ENCODE assay signal across 19 mouse cellular contexts in the genomic region with DNA sequence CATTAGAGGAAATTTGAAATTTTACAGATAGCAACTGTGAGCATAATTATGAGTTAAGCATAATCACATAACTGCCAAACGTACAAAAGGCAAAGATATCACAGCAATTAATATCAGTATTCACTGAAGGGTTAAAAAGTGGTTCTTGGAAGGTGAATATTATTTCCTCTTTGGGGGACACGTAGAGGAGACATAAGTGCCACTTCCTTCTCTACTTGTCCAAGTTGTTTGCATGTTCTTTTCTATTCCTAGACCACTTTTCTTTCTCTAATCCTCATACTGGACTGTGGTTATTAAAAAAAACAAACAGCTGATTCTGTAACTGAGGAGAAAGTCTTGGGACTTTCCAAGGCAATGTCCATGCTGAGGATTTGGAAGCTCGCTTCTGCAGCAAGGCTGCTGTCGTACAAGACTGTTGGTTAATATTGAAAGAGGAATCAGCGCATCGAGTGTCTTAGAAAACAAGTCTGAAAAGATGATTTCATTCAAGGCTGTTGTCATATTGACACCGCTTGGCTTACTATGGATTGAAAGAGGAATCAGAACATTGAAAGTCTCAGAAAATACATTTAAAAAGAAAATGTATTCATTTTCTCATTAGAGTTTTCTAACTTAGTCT.
"Had no signal": no experiment of that assay in that cellular context is flagged by ENCODE, and none has a peak within 500 bp of the region (broad histone marks: within the 10 kb centered on the region; RNA-seq: fewer than 3 reads in every experiment).

No protein-coding gene starts in this region.

- H3K27me3 ChIP-seq: kidney, embryonic 15.5 days; limb, embryonic 13.5 days; megakaryocyte, embryonic 14.5 days had no signal

- H3K4me2 ChIP-seq: kidney, embryonic 15.5 days; limb, embryonic 13.5 days; lung, embryonic 14.5 days had no signal

- H3K36me3 ChIP-seq: kidney, embryonic 15.5 days; limb, embryonic 10.5 days; limb, embryonic 13.5 days; midbrain, embryonic 10.5 days had no signal

- H3K9me3 ChIP-seq: kidney, embryonic 15.5 days; limb, embryonic 10.5 days; limb, embryonic 13.5 days; megakaryocyte, embryonic 14.5 days; midbrain, embryonic 10.5 days had no signal

- H3K9ac ChIP-seq: kidney, embryonic 15.5 days; limb, embryonic 13.5 days; liver, embryonic 14.5 days; liver, postnatal 0 days; lung, embryonic 14.5 days had no signal

- DNase-seq: kidney, adult 11 months; kidney, adult 8-10 months; kidney, postnatal 14 days; kidney, postnatal 4 days; layer of hippocampus, adult 9-11 months; liver; liver, postnatal 0 days; lung, embryonic 14.5 days; midbrain, embryonic 14.5 days; thymus, adult 2 months; thymus, postnatal 14 days; thymus, postnatal 4 days had no signal

- H3K4me1 ChIP-seq: kidney, embryonic 15.5 days; limb, embryonic 10.5 days; limb, embryonic 13.5 days; midbrain, embryonic 10.5 days had no signal

- ATAC-seq: liver, postnatal 0 days; lung, postnatal 0 days had no signal

- H3K27ac ChIP-seq: kidney, embryonic 15.5 days; limb, embryonic 10.5 days; limb, embryonic 13.5 days; liver, embryonic 14.5 days; midbrain, embryonic 10.5 days had no signal

- H3K4me3 ChIP-seq: kidney, embryonic 15.5 days; limb, embryonic 10.5 days; limb, embryonic 13.5 days; megakaryocyte, embryonic 14.5 days; midbrain, embryonic 10.5 days had no signal
